Mouse (Mus musculus) granulocyte monocyte progenitor cell, adult 5-6 weeks (primary cell): Measurements from ENCODE around the gene Inafm2. TPM values are rescaled to one million over a fixed set of nuclear protein-coding genes. Genes with fewer than 3 reads are reported as not detected.

Source experiments
- ATAC-seq: replicated peaks from 2 replicates; pipeline ENCODE4 v1.8.0; 2016; ENCODE audit warnings: mild to moderate bottlenecking, moderate TSS enrichment, inconsistent platforms; ENCODE audit not compliant: poor library complexity, severe bottlenecking
- total RNA-seq, 2 experiments: library from RNA; stranded (forward) in 1 of 2; stranded (reverse) in 1 of 2; fragments of 200-712, 200-1000 nt in 1 of 2; fragments of >200 nt in 1 of 2; fragmentation: Nextera tagmentation in 1 of 2; gene quantifications; 2 replicates each; pipeline ENCODE4 v1.2.3; 2014 to 2017

Inafm2 gene
- total RNA-seq, 2 experiments from 2014 or later = 24.8 to 30.3 TPM

- ATAC-seq = no peak
Observed at GRCm38 (mm10) chr2:118751896-118752791, 6.6 kb downstream of the Inafm2 start.

GRCm38 (mm10) chr2:118752792-118753108 lies 7.2 kb downstream of the Inafm2 start:
- ATAC-seq = no peak

GRCm38 (mm10) chr2:118754143-118754542 lies 8.6 kb downstream of the Inafm2 start:
- ATAC-seq = no peak

GRCm38 (mm10) chr2:118755407-118755806 lies 9.8 kb downstream of the Inafm2 start:
- ATAC-seq = no peak

DNA sequence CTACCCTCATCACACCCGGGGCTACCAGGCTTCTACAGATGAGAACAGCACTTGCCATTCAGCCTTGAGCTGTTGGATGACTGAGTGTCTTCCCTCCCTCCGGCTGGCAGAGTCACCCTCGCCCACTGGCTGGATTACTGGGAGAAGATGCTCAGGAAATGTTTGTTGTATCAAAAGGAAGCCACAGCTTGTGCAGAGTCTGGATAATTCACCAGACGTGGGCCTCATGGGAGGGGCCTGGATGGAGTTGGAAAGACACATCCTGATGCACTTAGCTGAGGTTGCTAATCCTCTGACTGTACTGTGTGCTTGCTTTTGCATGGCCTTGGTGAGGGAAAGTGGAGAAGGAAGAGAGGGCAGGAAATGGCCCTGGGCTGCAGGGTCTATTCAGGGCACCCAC lies 10.5 kb downstream of the Inafm2 start:
- no peak for ATAC-seq

- ATAC-seq = peak; percentile 59
Observed at GRCm38 (mm10) chr2:118759828-118760227, 14.3 kb downstream of the Inafm2 start.

DNA sequence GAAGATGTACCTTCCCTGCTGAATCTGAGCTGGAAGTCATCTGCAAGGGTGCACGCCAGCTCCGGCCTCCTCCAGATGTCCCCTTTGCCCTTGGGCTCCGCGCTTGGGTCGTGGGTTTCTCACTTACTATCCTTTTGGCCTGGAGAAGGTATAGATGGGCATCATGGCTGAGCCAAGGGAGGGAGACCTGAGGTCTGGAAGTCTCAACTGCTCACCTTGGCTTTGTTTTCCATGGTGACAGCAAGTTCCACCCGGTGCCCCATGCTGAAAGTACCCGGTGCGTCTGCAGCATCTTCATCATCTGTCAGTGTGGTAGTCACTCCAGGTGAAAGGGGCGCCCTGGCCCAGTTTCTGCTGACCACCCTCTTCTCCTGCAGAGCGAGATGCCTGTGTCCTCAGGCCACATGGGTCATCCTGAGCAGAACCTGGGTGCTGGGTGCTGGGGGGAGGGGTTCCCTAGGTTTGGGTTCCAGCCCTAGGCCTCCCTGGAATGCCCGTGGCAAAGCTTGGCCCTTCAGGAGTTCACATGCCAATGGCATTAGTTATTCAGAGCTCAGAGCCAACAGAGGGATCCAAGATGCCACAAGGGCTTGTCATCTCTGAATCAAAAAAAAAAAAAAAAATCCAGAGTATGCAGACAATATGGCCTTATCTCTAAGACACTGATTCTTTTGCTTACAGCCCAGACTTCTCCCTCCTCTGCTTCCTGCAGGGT lies 14.9 kb downstream of the Inafm2 start:
- ATAC-seq = no peak

DNA sequence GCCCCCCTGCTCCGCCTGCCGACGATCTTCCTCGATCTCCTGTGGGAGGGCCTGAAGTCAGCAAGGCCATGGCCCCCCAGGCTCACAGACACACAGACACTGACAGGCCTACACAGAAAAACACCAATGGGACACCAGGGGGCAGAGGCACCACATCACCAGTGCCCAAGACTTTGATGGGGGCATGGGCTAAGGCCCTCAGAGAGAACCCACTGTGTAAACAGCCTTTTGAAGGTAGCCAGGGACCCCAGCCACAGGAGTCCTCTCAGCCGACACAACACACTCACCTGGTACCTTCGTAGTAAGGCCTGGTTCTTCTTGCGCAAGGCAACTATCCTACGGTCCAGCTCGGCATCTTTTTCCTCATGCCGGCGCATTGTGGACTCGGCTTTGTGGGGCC lies 15.8 kb downstream of the Inafm2 start:
- ATAC-seq = no peak

DNA sequence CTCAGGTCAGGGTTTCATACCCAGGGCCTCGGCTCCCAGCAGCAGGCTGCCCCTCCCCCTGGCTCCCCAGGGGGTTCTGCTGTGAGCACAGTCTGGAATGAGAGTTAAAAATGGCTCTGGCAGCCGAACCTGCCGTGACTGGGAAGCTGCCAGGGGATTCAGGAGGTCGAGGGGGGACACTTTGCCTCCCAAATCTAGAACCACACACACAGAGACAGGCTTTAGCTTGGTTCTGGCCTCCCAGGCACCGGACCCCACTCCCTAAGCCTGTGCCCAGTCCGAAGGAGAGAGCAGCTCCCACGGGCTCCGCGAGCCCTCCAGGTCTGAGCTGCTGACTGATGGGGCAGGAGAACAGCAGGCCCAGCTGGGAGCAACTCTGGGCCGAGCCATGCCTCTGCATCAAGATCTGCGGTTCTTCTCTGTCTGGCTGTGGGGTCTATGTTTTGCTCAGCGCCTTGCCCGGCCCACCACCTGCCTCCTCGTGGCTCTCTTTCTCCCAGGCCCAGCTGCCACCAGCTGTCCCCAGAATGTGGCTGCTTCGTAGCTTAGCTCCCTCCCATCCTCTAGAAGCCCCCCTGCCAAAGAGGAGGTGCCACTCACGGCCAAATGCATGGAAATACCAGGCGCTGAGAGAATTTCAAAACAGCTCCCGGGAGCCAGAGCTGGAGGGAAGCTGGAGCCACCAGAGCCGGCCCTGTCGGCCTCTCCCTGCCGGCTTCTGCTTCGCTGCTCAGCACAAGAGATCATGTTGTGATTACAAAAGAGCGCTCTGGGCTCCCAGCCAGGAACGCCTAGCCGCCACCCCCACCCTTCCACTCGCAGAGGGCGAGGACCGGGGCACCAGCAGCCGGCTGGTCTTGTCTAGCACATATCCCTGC lies 16.6 kb downstream of the Inafm2 start, which contains the start of gene Ccdc9b:
Gene Ccdc9b (minus strand): TSS at position 756 of the 878 bp plus-strand sequence.
- peak; percentile 70 for ATAC-seq

DNA sequence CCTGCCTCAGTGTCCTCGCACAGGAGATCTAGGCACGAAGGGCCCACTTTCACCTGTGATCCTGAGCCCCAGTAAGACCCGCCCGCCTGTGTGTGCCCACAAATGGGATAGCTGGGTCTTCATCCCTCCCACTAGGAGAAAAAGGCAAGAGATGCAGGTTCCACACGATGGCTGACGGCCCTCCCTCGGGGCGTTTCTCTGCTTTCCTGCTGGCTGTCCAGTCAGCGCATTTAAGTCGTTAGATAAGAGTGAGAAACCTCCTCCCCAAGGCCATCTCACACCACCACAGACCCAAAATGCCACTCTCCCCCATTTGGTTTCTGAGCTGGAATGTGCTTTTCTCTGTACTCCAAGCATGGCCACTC lies 17.2 kb downstream of the Inafm2 start:
- ATAC-seq = no peak

- no peak for ATAC-seq
Observed at GRCm38 (mm10) chr2:118763469-118763868, 17.9 kb downstream of the Inafm2 start.

GRCm38 (mm10) chr2:118764094-118764831 lies 18.7 kb downstream of the Inafm2 start:
- ATAC-seq = no peak

DNA sequence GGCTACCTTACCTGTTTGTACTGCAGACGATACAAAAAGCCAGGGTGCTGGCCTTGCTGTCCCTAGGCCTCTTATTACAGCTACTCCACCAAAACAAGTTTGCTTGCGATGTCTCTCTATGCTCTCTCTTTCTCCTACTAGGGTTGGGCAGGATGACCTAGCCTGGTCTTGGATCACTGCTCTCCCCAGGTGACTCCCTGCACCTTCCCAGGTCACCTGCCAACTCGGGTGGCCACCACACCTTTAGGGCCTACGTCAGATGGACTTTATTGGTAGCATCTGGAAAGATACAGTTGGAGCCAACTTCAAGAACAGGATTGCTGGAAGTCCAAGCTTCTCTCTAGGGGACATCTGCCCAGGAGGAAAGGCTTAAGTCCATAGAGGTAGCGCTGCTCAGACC lies 19.3 kb downstream of the Inafm2 start:
- no peak for ATAC-seq

- peak; percentile 11; the same call in 1 of the 2 replicates for ATAC-seq
Observed at GRCm38 (mm10) chr2:118766041-118767033, 20.8 kb downstream of the Inafm2 start.

DNA sequence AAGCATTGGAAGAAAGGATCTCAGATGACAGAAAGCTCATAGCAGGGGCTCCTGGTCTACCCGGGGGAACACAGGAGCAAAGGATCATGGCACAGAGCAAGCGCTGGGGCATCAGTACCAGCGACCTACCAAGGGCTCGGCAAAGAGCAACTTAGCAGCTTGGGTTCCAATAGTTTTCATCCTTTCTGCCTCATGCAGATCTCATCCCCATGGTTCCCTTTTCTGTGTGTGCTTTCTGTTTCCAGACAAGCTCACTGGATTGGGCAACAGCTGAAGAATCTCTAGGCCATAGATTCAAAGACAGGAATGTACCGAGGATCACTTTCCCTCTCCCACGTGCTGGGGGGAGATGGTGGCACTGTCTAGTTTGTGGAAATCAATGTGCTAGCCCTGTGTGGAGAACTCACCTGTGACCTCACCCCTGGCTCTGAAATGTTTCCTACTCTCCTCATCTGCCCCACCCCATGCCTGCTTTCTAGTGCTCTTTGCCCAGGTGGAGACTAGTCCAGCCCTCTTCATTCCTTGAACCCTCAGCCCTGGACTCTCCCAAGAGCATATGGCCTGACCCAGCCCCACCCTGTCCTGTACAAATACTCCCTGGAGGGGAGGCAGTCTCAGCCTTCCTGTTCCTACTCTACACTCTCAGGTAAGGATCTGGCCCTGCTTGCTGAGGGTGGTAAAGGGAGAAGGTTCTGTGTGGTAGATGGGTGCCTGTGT lies 26.8 kb downstream of the Inafm2 start, which contains the start of gene Phgr1:
Gene Phgr1 (plus strand): TSS at position 612 of the 717 bp plus-strand sequence.
- peak; percentile 67 for ATAC-seq

DNA sequence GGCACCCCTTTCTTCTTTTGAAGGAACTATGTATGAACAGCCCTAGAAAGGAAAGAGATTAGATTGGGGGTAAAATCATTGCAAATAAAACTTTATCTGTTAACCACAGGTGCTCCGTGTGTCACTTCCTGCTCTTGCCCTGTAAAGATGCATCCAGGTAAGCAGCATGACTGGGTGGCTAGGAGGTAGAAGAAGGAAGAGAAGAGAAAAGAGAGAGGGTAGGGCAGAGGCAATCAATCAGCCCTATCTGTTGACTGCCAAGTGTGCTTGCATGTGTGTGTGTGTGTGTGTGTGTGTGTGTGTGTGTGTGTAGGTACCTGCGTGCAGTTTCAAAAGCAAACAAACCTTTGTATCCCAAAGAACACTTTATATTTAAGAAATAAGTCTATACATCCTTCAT lies 29.0 kb downstream of the Inafm2 start:
- ATAC-seq = no peak

GRCm38 (mm10) chr2:118775396-118775795 lies 29.8 kb downstream of the Inafm2 start:
- no peak for ATAC-seq

DNA sequence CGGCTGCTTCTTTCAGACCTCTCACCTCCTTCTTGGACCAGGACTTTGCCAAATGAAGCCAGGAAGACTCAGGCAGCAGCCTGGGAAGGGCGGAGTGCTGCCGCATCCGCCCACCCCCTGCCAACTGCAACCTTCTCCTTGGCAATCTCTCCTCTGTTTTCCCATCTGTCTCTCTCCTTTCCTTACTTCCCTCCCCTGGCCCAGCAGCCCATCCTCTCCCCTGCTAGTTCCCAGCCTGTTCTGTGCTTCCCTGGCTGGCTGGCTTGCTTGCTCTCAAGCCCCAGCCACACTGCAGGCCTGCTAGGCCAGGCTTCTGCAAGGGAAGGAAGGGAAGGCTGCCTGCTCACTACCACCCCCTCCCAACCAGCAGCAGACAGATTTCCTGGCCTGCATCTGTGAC lies 30.3 kb downstream of the Inafm2 start:
- no peak for ATAC-seq
